Mouse (Mus musculus) CH12.LX (cell line): ENCODE data around the gene Prkacb.

Experiments used
- CTCF ChIP-seq, 2 experiments: IDR thresholded peaks in 1 of 2; conservative IDR thresholded peaks in 1 of 2; 2 replicates each; pipeline ENCODE4 v1.5.1; 2011 to 2012; ENCODE audit warnings: low read depth in 2 of 2, low read length in 2 of 2, improper control_type of control experiment in 1 of 2, inconsistent platforms in 1 of 2, mild to moderate bottlenecking in 1 of 2, moderate library complexity in 1 of 2
- EP300 ChIP-seq: IDR thresholded peaks from 2 replicates; pipeline ENCODE4 v1.6.1; 2011; ENCODE audit warnings: low read length, improper control_type of control experiment
- MAFK ChIP-seq: IDR thresholded peaks from 2 replicates; pipeline ENCODE4 v1.6.1; 2011; ENCODE audit warnings: low read length, improper control_type of control experiment; ENCODE audit not compliant: insufficient replicate concordance
- MAZ ChIP-seq: IDR thresholded peaks from 2 replicates; pipeline ENCODE4 v1.6.1; 2012; ENCODE audit warnings: low read depth, mild to moderate bottlenecking, inconsistent platforms, low read length, improper control_type of control experiment, moderate library complexity
- RAD21 ChIP-seq: IDR thresholded peaks from 2 replicates; pipeline ENCODE4 v1.6.1; 2011; ENCODE audit warnings: low read depth, mild to moderate bottlenecking, low read length, improper control_type of control experiment, moderate library complexity
- ZMIZ1 ChIP-seq: IDR thresholded peaks from 2 replicates; pipeline ENCODE4 v1.6.1; 2012; ENCODE audit warnings: low read depth, mild to moderate bottlenecking, inconsistent platforms, low read length, improper control_type of control experiment

DNA sequence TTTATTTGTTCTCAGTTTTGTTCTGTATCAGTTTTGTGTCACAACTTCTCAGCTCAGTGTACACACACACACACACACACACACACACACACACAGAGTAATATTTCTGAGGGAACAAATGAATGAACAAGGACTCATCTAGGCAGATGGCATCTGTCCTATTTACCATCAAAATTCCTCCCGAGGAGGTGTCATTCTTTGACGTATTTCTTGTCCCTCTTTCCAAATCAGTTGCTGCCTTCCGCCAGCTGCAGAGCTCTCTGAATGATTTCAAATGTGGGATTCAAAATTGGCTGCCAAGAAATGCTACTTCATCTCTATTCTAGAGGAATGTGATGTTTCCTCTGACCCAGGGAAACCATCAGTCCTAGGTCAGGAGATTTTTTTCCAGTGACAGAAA is 89.8 kb downstream of the Prkacb start:
- TF ChIP-seq CTCF (conservative IDR thresholded peaks at IDR 0.05 in 1 of 2, IDR thresholded peaks at IDR 0.05 in 1 of 2; ENCODE audit: low read depth in 2 of 2, low read length in 2 of 2) (no peak), MAZ (no peak), MAFK (no peak), ZMIZ1 (no peak), EP300 (no peak), RAD21 (no peak)
